Mouse (Mus musculus) embryonic fibroblast, embryonic 13.5 days (primary cell): ENCODE measurements at regions not wholly inside any gene's neighbourhood (a gene's known extent, or its start where the extent isn't known, plus 50 kb on each side); places are given as distances from the start of the nearest gene placed in this dataset.

Source experiments
- H3K27ac ChIP-seq: 2 replicates; pipeline ENCODE4 v1.5.1; 2012; ENCODE audit warnings: low read length, control low read depth, inconsistent platforms; ENCODE audit not compliant: insufficient read depth
- H3K4me1 ChIP-seq: 2 replicates; pipeline ENCODE4 v1.6.1; 2011; ENCODE audit warnings: low read length; ENCODE audit not compliant: control insufficient read depth, insufficient read depth
- H3K4me3 ChIP-seq: 2 replicates; pipeline ENCODE4 v1.5.1; 2011; ENCODE audit warnings: mild to moderate bottlenecking, control low read depth, low read length; ENCODE audit not compliant: insufficient read depth
- CTCF ChIP-seq: IDR thresholded peaks from 2 replicates; pipeline ENCODE4 v1.5.1; 2011; ENCODE audit warnings: mild to moderate bottlenecking, control low read depth, low read length, moderate library complexity, borderline replicate concordance; ENCODE audit not compliant: insufficient read depth
- POLR2A ChIP-seq: IDR thresholded peaks from 2 replicates; pipeline ENCODE4 v1.6.1; 2011; ENCODE audit warnings: low read depth, mild to moderate bottlenecking, control low read depth, low read length, moderate library complexity

- TF ChIP-seq POLR2A (no peak), CTCF (no peak)
- H3K4me1 ChIP-seq, result no peaks in the 10 kb centered on the region
These were observed 51.2 kb upstream of the Tmem132d start for GRCm38 (mm10) chr5:128484116-128484515.

GRCm38 (mm10) chr5:128483441-128483810, 50.5 kb upstream of the Tmem132d start:
- H3K4me3 ChIP-seq, result no peak overlapping the region
- no peaks in the 10 kb centered on the region for H3K4me1 ChIP-seq
- H3K27ac ChIP-seq, result no peak overlapping the region
- TF ChIP-seq CTCF (no peak), POLR2A (no peak)

More at GRCm38 (mm10) chr5:128484116-128484515, 51.2 kb upstream of the Tmem132d start:
- Histone ChIP-seq H3K27ac (no peak overlapping the region), H3K4me3 (no peak overlapping the region)

GRCm38 (mm10) chr5:128482617-128483440, 50.0 kb upstream of the Tmem132d start:
- Histone ChIP-seq H3K4me3 (no peak overlapping the region), H3K4me1 (no peaks in the 10 kb centered on the region), H3K27ac (no peak overlapping the region)
- TF ChIP-seq POLR2A (no peak), CTCF (no peak)
